Mouse (Mus musculus) neural tube, embryonic 12.5 days (tissue): ENCODE data around the gene Ksr2. TPM values are rescaled to one million over a fixed set of nuclear protein-coding genes. Genes with fewer than 3 reads are reported as not detected.

Source experiments
- ATAC-seq: fragments of 200-750 bp; cut with Nextera tagmentation; 2 replicates; pipeline ENCODE4 v1.8.0; 2017; ENCODE audit warnings: low read depth, mild to moderate bottlenecking, moderate TSS enrichment, moderate library complexity; ENCODE audit not compliant: low FRiP score
- H3K27ac ChIP-seq: fragments of 300-500 bp; sonication (generic); 2 replicates; pipeline ENCODE4 v1.5.1; 2016
- H3K27me3 ChIP-seq: fragments of 300-500 bp; sonication (generic); replicated peaks from 2 replicates; pipeline ENCODE4 v1.6.1; 2016; ENCODE audit warnings: mild to moderate bottlenecking
- H3K36me3 ChIP-seq: fragments of 300-500 bp; sonication (generic); 2 replicates; pipeline ENCODE4 v1.6.1; 2016; ENCODE audit warnings: mild to moderate bottlenecking
- H3K4me1 ChIP-seq: fragments of 300-500 bp; sonication (generic); 2 replicates; pipeline ENCODE4 v1.6.1; 2016
- H3K4me2 ChIP-seq: fragments of 300-500 bp; sonication (generic); replicated peaks from 2 replicates; pipeline ENCODE4 v1.6.1; 2016; ENCODE audit warnings: mild to moderate bottlenecking
- H3K4me3 ChIP-seq: fragments of 300-500 bp; sonication (generic); 2 replicates; pipeline ENCODE4 v1.5.1; 2016
- H3K9ac ChIP-seq: fragments of 300-500 bp; sonication (generic); 2 replicates; pipeline ENCODE4 v1.6.1; 2016; ENCODE audit warnings: mild to moderate bottlenecking
- H3K9me3 ChIP-seq: fragments of 300-500 bp; sonication (generic); 2 replicates; pipeline ENCODE4 v1.6.1; 2016; ENCODE audit warnings: mild to moderate bottlenecking
- WGBS: fragments of 180-500 bp; shearing (Covaris S2); methylation state at CpG from one replicate; pipeline ENCODE4 v1.1.7; 2016; 5-methylcytosine and 5-hydroxymethylcytosine counted together
- polyA plus RNA-seq: library from polyadenylated mRNA; unstranded; fragments of >200 nt; fragmentation: Nextera tagmentation; extraction: Ambion mirVana; gene quantifications from 2 replicates; pipeline ENCODE4 v1.2.1, GENCODE M21; 2016

Ksr2 gene
- polyA plus RNA-seq, 1 experiment from 2014 or later = 3.4 TPM

- Histone ChIP-seq H3K4me1 (no peaks in the 10 kb centered on the region), H3K27ac (no peak overlapping the region), H3K4me3 (no peak overlapping the region), H3K9ac (no peak overlapping the region), H3K4me2 (no peak overlapping the region), H3K9me3 (no peaks in the 10 kb centered on the region), H3K27me3 (no peaks in the 10 kb centered on the region), H3K36me3 (no peaks in the 10 kb centered on the region)
- WGBS = 41% methylated on average over 6 of the region's 6 CpGs
- no peak for ATAC-seq
These were observed 244.8 kb downstream of the Ksr2 start for GRCm38 (mm10) chr5:117658641-117659040.

GRCm38 (mm10) chr5:117659596-117659995, 245.8 kb downstream of the Ksr2 start:
- ATAC-seq = no peak
- Histone ChIP-seq H3K27me3 (no peaks in the 10 kb centered on the region), H3K27ac (no peak overlapping the region), H3K9ac (no peak overlapping the region), H3K4me3 (no peak overlapping the region), H3K4me1 (no peaks in the 10 kb centered on the region), H3K4me2 (no peak overlapping the region), H3K9me3 (no peaks in the 10 kb centered on the region), H3K36me3 (no peaks in the 10 kb centered on the region)
- WGBS = 74% methylated on average over 13 of the region's 13 CpGs

GRCm38 (mm10) chr5:117665181-117665580, 251.4 kb downstream of the Ksr2 start:
- WGBS = 18% methylated on average over 9 of the region's 9 CpGs
- no peak overlapping the region for H3K9ac ChIP-seq
- no peak overlapping the region for H3K27ac ChIP-seq
- H3K36me3 ChIP-seq = no peaks in the 10 kb centered on the region
- H3K9me3 ChIP-seq = no peaks in the 10 kb centered on the region
- H3K4me2 ChIP-seq = no peak overlapping the region
- H3K4me3 ChIP-seq = no peak overlapping the region
- H3K27me3 ChIP-seq = no peaks in the 10 kb centered on the region
- no peak for ATAC-seq
- H3K4me1 ChIP-seq = peaks cover 14% of the 10 kb centered on the region

GRCm38 (mm10) chr5:117667314-117667713, 253.5 kb downstream of the Ksr2 start:
- WGBS = 83% methylated on average over 3 of the region's 4 CpGs

GRCm38 (mm10) chr5:117669265-117669664, 255.5 kb downstream of the Ksr2 start:
- Histone ChIP-seq H3K9ac (no peak overlapping the region), H3K4me2 (no peak overlapping the region), H3K4me3 (no peak overlapping the region), H3K27ac (no peak overlapping the region), H3K27me3 (no peaks in the 10 kb centered on the region), H3K36me3 (no peaks in the 10 kb centered on the region), H3K4me1 (peaks cover 19% of the 10 kb centered on the region), H3K9me3 (no peaks in the 10 kb centered on the region)
- whole genome bisulfite sequencing = 69% methylated on average over 4 of the region's 4 CpGs
- ATAC-seq = no peak

More at GRCm38 (mm10) chr5:117667314-117667713, 253.5 kb downstream of the Ksr2 start:
- Histone ChIP-seq H3K27me3 (no peaks in the 10 kb centered on the region), H3K4me2 (no peak overlapping the region), H3K4me1 (peaks cover 19% of the 10 kb centered on the region), H3K36me3 (no peaks in the 10 kb centered on the region), H3K27ac (no peak overlapping the region), H3K4me3 (no peak overlapping the region), H3K9ac (no peak overlapping the region), H3K9me3 (no peaks in the 10 kb centered on the region)
- no peak for ATAC-seq

- Histone ChIP-seq H3K4me3 (no peak overlapping the region), H3K36me3 (no peaks in the 10 kb centered on the region), H3K4me2 (no peak overlapping the region), H3K27me3 (no peaks in the 10 kb centered on the region), H3K27ac (no peak overlapping the region), H3K9ac (no peak overlapping the region), H3K4me1 (peaks cover 19% of the 10 kb centered on the region), H3K9me3 (no peaks in the 10 kb centered on the region)
- WGBS = 68% methylated on average over 7 of the region's 7 CpGs
- ATAC-seq = no peak
These were observed 256.0 kb downstream of the Ksr2 start for GRCm38 (mm10) chr5:117669843-117670242.

GRCm38 (mm10) chr5:117671362-117671761, 257.6 kb downstream of the Ksr2 start:
- H3K4me2 ChIP-seq = no peak overlapping the region
- no peak for ATAC-seq
- peaks cover 15% of the 10 kb centered on the region for H3K4me1 ChIP-seq
- WGBS = 61% methylated on average over 6 of the region's 6 CpGs
- no peak overlapping the region for H3K9ac ChIP-seq
- H3K9me3 ChIP-seq = no peaks in the 10 kb centered on the region
- H3K27me3 ChIP-seq = no peaks in the 10 kb centered on the region
- H3K4me3 ChIP-seq = no peak overlapping the region
- H3K27ac ChIP-seq = no peak overlapping the region
- H3K36me3 ChIP-seq = no peaks in the 10 kb centered on the region

- H3K9me3 ChIP-seq = no peaks in the 10 kb centered on the region
- no peak overlapping the region for H3K4me3 ChIP-seq
- no peak for ATAC-seq
- H3K9ac ChIP-seq = no peak overlapping the region
- H3K27me3 ChIP-seq = no peaks in the 10 kb centered on the region
- no peak overlapping the region for H3K27ac ChIP-seq
- 79% methylated on average over 8 of the region's 8 CpGs for WGBS
- H3K36me3 ChIP-seq = no peaks in the 10 kb centered on the region
- H3K4me1 ChIP-seq = no peaks in the 10 kb centered on the region
- no peak overlapping the region for H3K4me2 ChIP-seq
These were observed 262.0 kb downstream of the Ksr2 start for GRCm38 (mm10) chr5:117675840-117676239.

GRCm38 (mm10) chr5:117677231-117677630, 263.4 kb downstream of the Ksr2 start:
- H3K4me3 ChIP-seq = no peak overlapping the region
- H3K4me1 ChIP-seq = no peaks in the 10 kb centered on the region
- no peak for ATAC-seq
- H3K27ac ChIP-seq = no peak overlapping the region
- H3K9me3 ChIP-seq = no peaks in the 10 kb centered on the region
- no peak overlapping the region for H3K9ac ChIP-seq
- no peaks in the 10 kb centered on the region for H3K36me3 ChIP-seq
- H3K4me2 ChIP-seq = no peak overlapping the region
- WGBS = 91% methylated on average over 6 of the region's 6 CpGs
- no peaks in the 10 kb centered on the region for H3K27me3 ChIP-seq

GRCm38 (mm10) chr5:117678371-117678770, 264.6 kb downstream of the Ksr2 start:
- Histone ChIP-seq H3K27me3 (no peaks in the 10 kb centered on the region), H3K9ac (no peak overlapping the region), H3K36me3 (no peaks in the 10 kb centered on the region), H3K27ac (no peak overlapping the region), H3K9me3 (no peaks in the 10 kb centered on the region), H3K4me1 (no peaks in the 10 kb centered on the region), H3K4me2 (no peak overlapping the region), H3K4me3 (no peak overlapping the region)
- 64% methylated on average over 5 of the region's 5 CpGs for WGBS
- ATAC-seq = no peak

GRCm38 (mm10) chr5:117682226-117682625, 268.4 kb downstream of the Ksr2 start:
- Histone ChIP-seq H3K4me3 (no peak overlapping the region), H3K27me3 (no peaks in the 10 kb centered on the region), H3K9me3 (no peaks in the 10 kb centered on the region), H3K9ac (no peak overlapping the region), H3K4me2 (no peak overlapping the region), H3K36me3 (no peaks in the 10 kb centered on the region), H3K27ac (no peak overlapping the region), H3K4me1 (no peaks in the 10 kb centered on the region)
- ATAC-seq = no peak
- 91% methylated on average over 3 of the region's 3 CpGs for WGBS

GRCm38 (mm10) chr5:117684491-117684890, 270.7 kb downstream of the Ksr2 start:
- Histone ChIP-seq H3K27ac (no peak overlapping the region), H3K27me3 (no peaks in the 10 kb centered on the region), H3K4me2 (no peak overlapping the region), H3K4me3 (no peak overlapping the region), H3K9ac (no peak overlapping the region), H3K4me1 (peaks cover 5% of the 10 kb centered on the region; the same call in 1 of the 2 replicates), H3K9me3 (no peaks in the 10 kb centered on the region), H3K36me3 (no peaks in the 10 kb centered on the region)
- WGBS = 95% methylated on average over 8 of the region's 8 CpGs
- no peak for ATAC-seq

GRCm38 (mm10) chr5:117687770-117688352, 274.1 kb downstream of the Ksr2 start:
- no peaks in the 10 kb centered on the region for H3K9me3 ChIP-seq
- H3K4me3 ChIP-seq = no peak overlapping the region
- ATAC-seq = no peak
- H3K4me2 ChIP-seq = no peak overlapping the region
- H3K27me3 ChIP-seq = no peaks in the 10 kb centered on the region
- no peaks in the 10 kb centered on the region for H3K36me3 ChIP-seq
- H3K27ac ChIP-seq = no peak overlapping the region
- H3K9ac ChIP-seq = no peak overlapping the region
- 54% methylated on average over 4 of the region's 4 CpGs for whole genome bisulfite sequencing
- H3K4me1 ChIP-seq = peaks cover 5% of the 10 kb centered on the region; the same call in 1 of the 2 replicates
